Mouse (Mus musculus) layer of hippocampus, postnatal 25 days (tissue): ENCODE results near the gene Zfp773. TPM values are rescaled to one million over a fixed set of nuclear protein-coding genes. Genes with fewer than 3 reads are reported as not detected.
"Not testable (repeated sequence)": the region's sequence is repeated elsewhere in the genome, so short reads cannot be mapped to it uniquely, and the experiment has no call there.

Source experiments
- DNase-seq, 2 experiments: peaks; one replicate each; pipeline ENCODE4 v3.0.0; 2022; ENCODE audit warnings: mixed read lengths in 2 of 2, low spot score in 1 of 2; ENCODE audit errors: extremely low spot score in 1 of 2
- total RNA-seq, 2 experiments: library from RNA; stranded (reverse); gene quantifications; 2 replicates each; pipeline ENCODE4 v1.2.3; 2021

Zfp773 gene
- 1 to 10 TPM; 1.9 to 2.3 TPM for total RNA-seq

- DNase-seq, result peak; percentile 38 to 42
Observed at GRCm38 (mm10) chr7:7136379-7136866, at the start of gene Zfp773. Gene Zfp773, minus strand, starts transcription at chr7:7136755.

GRCm38 (mm10) chr7:7185897-7186296 lies 49.3 kb upstream of the Zfp773 start:
- DNase-seq, result no peak

- peak; percentile 39 to 50 for DNase-seq
Observed at GRCm38 (mm10) chr7:7171227-7172147, 34.9 kb upstream of the Zfp773 start, which contains the start of gene Zfp418. Gene Zfp418, plus strand, starts transcription at chr7:7171330.

DNA sequence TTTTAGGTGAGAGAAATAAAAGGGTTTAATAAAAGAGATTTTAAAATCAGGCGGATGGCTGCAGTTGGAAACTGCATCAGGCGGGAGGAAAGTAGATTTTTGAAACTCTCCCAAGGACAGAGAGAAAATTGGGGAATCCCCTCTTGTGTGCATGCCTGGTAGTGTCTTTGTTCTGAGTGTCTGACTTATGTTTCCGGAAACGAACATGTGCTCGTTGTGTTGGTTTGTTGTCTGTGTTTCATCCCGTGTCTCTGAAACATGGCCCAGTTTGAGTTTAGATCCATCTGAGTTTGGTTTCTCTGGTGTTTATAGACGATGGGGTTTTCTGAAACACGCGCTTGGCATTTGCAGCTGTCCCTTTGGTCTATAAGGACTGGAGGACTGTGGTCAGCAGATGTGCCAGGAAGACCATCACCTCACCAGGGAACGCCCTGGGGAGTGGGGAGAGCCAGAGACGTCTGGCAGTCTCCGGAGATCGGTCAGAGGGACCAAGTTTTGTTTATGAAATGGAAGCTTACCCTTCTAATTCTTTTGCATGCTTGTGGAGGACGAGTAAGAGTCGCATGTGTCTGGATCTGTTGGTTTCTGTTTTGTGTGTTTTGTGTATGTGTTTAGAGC lies 9.5 kb upstream of the Zfp773 start:
- no peak for DNase-seq

DNA sequence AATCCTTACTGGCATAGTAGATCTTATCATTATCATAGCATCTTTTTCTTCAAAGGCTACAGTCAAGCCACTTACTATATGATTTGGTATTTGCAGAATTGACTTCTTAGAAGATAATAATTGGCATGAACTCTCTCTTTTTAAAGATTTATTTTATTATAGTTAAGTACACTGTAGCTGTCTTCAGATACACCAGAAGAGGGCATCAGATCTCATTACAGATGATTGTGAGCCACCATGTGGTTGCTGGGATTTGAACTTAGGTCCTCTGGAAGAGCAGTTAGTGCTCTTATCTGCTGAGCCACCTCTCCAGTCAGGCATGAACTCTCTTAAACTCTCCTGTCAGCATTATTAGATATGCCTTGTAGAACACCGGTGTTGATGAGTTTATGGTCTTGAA lies 7.7 kb upstream of the Zfp773 start:
- no peak for DNase-seq

- DNase-seq, result no peak
Observed at GRCm38 (mm10) chr7:7132751-7133150, 3.8 kb downstream of the Zfp773 start.

DNA sequence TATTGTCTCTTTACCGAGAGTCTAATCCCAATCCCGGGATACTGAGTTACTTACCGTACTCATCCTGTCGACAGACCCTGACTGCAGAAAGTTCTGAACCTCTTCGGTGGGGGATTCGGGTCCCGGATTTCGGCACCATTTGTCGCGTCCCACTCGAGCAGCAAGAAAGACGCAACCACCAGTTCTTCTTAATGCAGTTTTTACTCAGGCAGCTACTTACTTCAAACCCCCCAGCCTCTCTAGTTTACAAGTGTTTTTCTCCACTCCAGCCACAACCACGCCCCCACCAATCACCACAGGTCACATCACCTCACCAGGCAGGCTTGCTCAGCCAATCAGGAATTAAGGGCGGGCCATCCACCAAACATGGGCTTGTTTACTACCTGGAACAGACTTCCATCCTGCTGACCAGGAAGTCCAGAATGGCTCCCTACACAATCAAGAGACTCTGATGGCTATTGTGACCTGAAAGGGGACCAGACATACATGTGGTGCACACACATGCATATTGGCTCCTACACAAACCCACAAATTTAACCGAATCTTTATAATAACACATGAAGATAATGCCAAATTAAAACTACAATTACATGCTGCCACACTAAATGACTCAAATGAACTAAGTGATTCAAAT lies 5.9 kb downstream of the Zfp773 start:
- DNase-seq, result not testable (repeated sequence)

- no peak for DNase-seq
Observed at GRCm38 (mm10) chr7:7121602-7121980, 15.0 kb downstream of the Zfp773 start.

DNA sequence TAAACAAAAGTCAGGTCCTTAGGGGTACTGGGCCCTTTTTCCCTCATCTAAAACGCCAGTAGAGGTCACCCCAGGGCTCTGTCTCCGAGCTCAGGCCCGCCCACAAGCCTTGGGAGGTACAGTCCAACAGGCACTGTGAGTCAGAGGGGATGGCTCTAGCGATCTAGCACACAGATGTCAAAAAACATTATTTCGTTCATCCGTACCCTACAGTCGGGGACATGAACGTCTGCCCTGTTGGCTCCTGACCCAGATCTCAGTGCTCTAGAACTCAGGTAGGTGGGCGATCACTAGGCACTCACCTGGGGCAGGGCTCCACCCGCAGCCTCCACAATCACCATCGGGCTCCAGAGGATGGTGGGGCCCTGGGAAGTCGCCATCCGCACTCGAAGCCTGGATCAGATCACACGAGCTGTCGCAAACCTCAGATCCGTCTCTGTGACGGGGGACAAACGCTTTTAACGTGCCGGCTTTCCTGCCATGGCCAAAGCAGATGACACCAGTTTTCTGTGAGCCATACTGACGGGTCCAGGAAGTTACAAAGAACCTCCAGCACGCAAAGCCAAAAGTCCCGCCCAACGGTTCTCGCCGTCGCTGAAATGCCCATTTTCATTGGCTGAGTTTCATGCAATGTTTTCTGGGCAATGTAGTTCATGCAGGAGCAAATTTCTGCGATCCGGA lies 15.5 kb downstream of the Zfp773 start, which contains the start of gene Zfp954:
Gene Zfp954, minus strand, starts transcription at position 568 of the 681 bp plus-strand sequence.
- peak; percentile 69 to 75 for DNase-seq

- no peak for DNase-seq
Observed at GRCm38 (mm10) chr7:7118441-7118840, 18.1 kb downstream of the Zfp773 start.

DNA sequence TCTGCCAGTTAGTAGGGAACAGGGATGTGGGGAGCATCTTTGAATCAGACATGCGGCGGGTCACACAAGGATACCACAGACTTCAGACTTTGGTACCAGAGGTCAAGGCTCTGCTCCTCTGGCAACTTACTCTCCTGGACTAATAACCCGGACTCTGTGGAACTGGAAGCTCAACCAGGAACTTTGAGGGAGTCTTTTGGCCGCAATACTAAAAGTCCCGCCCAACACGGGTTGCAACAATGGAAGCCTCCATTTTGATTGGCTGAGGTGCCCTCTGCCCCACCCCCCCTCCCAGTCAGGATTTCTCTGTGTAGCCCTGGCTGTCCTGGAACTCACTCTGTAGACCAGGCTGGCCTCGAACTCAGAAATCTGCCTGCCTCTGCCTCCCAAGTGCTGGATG lies 28.1 kb downstream of the Zfp773 start:
- no peak for DNase-seq

Other genes starting within 250 kb of the Zfp773 start
- gene Aurkc, start 141.5 kb downstream of the Zfp773 start, total RNA-seq, result not detected
- 10 to 100 TPM; 11.5 to 14.2 TPM for gene Zfp954, start 15.3 kb downstream of the Zfp773 start, total RNA-seq
- 1 to 10 TPM; 6.9 to 7.3 TPM for gene Zfp418, start 34.6 kb upstream of the Zfp773 start, total RNA-seq
- gene Zfp772, start 73.2 kb upstream of the Zfp773 start, total RNA-seq, result 1 to 10 TPM; 7.9 to 8.2 TPM
- gene Vmn2r29, start 110.6 kb upstream of the Zfp773 start, total RNA-seq, result 1 to 10 TPM; 1.2 to 2.3 TPM
- gene Gm45844, start 141.5 kb upstream of the Zfp773 start, total RNA-seq, result 10 to 100 TPM; 10.9 to 13.5 TPM
- gene Clcn4, start 164.1 kb upstream of the Zfp773 start, total RNA-seq, result 100 to 1,000 TPM; 137 to 138 TPM
- under 1 TPM; 0.09 to 0.17 TPM for gene Vmn2r30, start 200.9 kb upstream of the Zfp773 start, total RNA-seq
- gene Gm45783, start 237.8 kb upstream of the Zfp773 start, total RNA-seq, result not detected